Mouse (Mus musculus): Measurements from ENCODE around the gene Rnase13.
"Not testable (repeated sequence)": the region's sequence is repeated elsewhere in the genome, so short reads cannot be mapped to it uniquely, and the experiment has no call there.

Rnase13 gene

DNA sequence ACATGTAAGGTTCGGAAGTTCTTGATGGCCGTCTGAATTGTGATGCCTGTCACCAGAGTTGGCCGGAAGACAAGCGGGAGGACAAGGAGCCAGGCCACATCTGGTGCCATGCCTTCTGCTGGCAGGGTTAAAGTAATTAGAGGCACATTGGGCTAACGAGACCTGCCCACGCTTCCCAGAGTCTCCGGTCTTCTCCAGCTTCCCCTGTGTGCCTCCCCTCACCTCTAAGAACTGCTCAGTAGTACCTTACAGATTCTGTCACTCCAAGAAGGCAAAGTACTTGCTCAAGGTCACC, at the start of gene Rnase13:
Rnase13 (minus strand) TSS at position 203 of the 295 bp plus-strand sequence.
- DNase-seq = peak in 1 of 2 experiments; percentile 67

DNA sequence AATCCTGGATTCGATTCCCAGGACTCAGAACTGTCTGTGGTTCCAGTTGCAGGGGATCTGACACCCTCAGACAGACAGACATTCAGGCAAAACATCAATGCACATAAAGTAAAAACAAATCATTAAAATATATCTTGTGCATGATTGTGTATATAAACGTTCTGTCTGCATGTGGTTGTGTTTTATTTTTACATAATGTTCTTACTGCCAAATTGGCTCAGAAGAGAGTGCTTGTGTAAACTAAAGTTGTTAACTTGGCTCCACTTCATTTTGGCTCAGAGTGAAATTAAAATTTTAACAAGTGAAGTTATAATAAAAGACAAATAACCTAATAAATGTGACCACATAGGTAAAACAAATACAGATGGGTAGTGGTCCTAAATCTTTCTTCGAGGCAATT, 44.8 kb upstream of the Rnase13 start:
- DNase-seq = no peak

DNA sequence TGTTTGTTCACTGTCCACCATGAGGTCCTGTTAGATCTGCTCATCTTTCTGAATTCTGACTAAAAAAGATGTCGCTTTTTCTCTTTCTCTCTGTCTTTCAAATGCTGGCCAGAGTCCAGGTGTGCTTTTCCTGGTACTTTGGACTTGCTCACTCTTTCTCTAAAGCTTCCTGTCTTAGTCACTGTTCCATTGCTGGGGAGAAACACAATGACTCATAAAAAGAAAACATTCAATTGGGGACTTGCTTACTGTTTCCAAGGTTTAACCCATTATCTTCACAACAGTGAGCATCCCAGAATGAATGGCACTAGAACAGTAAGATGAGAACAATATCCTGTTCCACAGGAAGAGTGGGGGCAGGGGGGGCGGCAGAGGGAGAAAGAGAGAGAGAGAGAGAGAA, 37.7 kb upstream of the Rnase13 start:
- DNase-seq = no peak

DNA sequence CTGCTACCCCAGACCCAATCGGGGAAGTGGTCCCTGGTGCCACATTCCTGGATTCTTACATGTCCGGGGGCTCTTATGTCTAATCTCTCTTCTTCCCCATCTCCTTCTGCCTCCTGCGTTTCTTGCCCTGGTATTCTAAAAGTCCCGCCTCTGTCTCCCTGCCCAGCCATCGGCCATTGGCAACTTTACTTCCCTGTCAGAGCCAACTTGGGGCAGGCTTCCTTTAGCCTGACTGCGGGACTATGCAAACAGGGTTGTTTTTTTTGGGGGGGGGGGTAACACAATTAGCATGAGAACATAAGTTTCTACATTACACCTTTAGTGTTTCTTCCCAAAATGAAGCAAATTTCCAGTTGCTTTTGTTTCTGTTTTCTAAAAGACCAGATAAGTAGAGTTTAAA, 20.8 kb upstream of the Rnase13 start:
- no peak for DNase-seq

DNA sequence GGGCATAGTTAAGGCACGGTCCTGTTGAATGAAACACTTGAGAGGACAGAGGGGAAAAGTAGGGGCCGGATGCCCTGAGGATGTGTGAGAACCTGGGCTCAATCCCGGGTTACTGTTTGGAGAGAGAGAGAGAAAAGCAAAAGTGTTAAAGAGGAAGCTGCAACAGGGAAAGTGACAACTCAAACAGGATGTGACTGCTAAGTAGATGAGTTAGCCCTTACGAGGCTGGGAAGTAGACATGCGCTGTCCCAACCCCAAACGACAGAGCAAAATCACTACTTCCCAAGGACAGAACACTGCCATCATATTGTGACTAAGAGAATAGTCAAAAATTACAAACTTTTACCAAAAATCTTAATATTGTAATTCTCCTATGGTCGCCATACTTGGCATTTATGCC, 19.7 kb upstream of the Rnase13 start:
- DNase-seq = no peak

DNA sequence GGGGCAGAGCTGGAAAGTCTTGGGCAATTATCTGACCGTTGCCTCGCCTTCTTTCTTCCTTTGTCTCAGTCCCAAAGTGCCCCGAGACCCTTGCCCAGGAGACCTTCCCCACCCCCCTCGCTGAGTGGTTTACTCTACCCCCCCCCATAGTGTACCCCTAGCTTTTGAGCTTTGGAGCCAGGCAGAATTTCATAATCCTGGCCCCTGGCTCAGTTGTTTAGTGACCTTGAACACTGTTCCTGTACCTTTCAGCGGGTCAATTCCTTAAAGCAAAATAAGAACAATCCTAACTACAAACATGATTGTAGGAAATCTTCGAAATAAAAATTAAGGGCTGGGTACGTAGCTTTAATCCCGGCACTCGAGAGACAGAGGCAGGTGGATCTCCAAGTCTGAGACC, 19.0 kb upstream of the Rnase13 start:
- DNase-seq = no peak

DNA sequence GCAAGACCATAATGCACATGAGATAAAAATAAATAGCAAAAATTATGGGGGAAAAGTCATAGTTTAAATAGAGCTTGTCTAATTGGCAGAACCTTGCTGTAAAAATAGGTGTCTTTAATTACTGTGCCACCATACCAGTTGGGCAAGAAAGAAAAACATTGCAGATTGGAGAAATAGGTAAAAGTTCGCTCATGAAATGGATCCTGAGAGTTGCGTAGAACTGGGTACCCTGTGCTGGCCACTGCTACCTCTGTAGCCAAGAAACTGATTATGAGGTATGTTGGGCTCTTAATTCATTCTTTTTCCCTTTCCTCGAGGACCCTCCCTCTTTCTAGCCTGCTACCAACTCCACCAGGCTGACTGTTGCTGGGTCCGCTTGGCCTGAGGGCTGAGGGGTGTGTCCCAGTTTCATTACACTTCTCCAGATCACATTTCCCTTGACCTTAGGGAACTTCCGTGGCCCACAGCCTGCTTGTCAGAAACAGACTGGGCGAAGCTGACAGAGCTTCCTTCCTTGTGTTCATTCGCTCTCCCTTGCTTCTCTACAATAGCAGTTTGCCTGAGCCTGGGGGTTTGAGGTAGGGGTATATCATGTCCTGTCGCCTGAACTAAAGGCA, 18.5 kb upstream of the Rnase13 start:
- no peak for DNase-seq

DNA sequence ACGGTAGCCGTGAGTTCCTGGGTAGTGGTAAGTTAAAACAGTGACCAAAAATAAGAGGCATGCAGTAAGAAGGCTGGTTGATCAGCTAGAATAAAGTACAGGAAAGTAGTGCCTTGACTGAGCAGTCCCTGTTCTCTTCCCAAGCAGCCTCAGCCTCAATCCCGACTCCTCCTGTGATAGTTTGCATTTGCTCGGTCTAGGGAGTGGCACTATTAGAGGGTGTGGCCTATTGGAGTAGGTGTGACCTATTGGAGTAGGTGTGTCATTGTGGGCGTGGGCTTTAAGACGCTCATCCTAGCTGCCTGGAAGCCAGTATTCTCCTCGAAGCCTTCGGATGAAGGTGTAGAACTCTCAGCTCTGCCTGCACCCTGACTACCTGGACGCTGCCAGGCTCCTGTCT, 16.4 kb upstream of the Rnase13 start:
- DNase-seq = no peak

DNA sequence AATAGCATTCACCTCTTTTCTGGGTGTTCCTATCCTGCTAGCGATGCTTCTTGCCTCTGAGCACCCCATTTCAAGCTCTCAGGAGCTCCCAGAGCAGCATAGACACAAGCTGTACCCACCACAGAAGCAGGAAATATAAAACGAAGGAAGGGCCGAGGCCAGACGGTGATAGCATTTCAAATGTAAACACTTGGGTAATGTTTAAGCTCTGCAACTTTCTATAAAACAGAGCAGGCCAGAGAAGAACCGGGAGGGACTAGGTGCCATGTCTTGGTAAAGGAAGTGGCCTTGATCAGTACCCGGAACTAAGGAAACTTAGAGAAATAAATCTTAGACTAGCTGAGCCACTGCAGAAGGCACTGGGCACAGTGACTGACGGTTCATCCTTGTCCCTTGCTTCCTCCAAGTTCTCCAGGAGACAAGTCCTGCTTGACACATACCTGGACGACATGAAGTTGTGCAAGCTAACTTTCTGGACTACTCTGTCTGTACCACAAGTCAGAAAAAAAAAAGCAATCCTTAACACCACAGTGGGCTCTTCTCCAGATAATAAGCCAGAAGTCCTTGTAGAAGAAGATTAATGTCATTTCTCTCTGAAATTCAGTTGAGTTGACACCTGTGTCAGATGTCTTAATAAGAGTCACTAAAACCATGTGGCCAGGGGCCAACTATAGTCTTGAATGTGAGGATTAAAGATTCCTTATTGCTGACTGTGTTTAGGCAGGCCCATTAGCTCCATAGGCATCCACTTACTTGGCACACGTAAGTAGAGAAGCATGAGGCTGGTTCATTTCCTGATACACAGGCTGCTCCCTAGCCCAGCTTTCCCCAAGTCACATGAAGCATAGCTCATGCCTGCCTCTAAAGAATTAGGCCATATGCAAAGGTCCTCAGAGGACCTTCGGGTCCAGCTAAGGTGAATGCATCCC, 9.8 kb upstream of the Rnase13 start:
- DNase-seq = no peak

DNA sequence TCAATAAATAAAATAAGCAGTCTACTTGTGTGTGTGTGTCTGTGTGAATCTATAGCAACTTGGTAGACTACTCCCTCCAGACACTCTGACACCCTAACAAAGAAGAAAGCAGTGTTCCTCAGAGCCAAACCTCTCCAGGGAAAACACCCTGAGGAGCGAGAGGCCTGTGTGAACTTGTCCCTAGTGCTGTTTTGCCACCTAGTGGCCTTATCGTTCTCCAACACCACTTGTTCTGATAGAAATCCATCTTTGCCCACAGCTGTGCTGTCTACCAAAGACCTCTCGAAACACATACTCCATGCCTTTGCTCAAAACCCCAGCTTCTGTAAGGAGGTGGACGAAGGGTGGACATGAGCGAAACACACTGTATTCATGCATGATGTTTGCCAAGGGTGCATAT, 8.3 kb upstream of the Rnase13 start:
- DNase-seq = peak; percentile 72 to 73

DNA sequence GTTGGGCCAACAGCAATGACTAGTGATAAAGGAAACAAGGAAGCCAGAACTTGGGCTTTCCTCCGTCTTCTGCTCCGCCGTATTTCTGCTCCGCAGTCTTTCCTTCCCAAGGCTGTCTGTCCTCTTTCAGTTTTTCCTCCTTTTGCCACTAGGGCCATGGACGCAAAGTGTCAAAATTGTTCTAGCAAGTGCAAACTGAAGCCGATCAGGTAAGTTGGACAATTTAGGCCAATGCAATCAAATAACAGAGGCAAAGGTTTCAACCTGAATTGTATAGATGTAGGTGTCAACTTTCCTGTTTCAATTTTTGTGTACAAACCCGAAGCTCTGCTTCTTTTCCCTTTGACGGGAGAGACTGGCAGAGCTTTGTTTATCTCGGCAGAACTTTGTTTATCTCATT, 7.4 kb upstream of the Rnase13 start:
- no peak for DNase-seq

DNA sequence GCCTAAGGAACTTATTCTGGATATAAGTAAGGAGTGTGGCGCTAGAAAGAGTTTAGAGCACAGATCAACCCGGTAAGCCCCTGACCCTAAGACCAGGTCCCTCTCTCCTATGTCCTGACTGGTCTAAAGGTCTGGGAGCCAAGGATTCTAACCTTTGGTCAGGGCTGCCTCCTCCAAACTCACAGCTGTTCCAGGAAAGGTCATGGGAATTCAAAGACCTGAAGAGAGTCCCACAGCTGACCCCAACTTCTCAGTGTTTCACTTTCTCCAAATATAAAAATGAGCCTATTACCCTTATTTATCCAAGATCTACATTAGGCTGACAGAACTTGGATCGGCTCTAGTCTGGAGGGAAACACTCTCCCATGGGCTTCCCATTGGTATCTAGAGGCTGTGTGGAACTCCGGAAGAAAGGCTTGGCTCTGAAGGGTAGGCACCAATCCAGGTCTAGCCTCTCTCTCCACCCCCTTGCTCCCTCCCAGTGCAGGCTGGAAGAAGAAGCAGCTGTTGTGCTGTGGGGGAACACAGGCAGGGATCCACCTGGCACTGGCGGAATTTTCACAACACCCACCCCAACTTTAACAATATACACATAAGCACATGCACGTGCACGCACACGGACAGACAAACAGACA, 6.9 kb upstream of the Rnase13 start:
- DNase-seq = peak; percentile 66

DNA sequence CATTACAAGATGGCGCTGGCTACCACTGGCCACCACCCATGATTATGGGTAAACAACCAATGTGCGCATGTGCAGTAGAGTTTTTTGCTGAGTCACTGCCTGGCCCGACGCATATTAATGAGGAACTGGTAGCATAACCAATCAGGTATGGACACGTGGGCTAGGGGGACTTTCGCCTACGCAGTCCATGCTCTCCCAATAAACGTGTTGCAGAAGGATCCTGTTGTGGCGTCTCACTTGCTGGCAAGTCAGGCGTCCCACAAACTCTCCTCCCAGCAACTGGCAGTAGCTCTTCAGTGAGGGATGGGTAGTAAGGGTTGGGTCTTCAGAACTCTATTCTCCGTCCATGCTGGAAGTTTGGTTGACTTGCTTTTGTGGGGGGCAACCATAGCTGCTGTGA, 4.4 kb upstream of the Rnase13 start:
- not testable (repeated sequence) for DNase-seq

DNA sequence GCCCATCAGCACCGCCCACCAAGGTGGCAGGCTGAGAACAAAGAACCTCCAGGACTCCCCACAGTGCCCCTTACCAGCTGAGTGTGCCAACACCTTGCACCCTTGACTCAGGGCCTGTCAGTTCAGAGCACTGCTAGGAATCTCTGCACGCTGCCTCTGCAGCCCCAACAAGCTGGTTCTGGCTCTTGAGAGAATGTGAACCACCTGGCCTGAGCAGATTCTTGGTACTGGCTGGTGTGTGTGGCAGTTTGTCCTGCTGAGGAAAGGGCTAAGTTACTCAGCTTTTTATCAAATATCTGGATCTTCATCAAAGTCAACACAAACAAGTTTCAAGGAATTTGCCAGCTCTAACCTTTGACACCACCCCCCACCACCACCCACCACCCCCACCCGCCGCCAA, 919 bp upstream of the Rnase13 start:
- no peak for DNase-seq

DNA sequence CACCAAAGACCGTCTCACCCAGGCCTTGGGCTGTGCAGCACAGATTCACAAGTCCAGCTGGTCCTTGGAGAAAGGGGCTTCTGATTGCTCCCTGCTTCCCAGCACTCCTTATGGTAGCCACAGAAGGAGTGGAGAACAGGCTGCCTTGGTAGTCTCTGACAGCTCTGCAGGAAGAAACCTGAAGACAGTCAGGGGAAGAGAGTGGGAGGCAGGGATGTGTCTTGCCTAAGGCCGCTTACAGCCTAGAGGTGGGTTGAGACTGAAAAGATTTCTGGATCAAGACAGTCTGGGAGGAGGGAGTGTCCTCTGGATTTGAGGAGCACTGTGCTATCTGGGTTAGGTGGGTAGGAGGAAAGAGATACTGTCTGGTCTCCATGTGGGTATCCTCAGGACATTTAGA, 337 bp upstream of the Rnase13 start:
- no peak for DNase-seq

DNA sequence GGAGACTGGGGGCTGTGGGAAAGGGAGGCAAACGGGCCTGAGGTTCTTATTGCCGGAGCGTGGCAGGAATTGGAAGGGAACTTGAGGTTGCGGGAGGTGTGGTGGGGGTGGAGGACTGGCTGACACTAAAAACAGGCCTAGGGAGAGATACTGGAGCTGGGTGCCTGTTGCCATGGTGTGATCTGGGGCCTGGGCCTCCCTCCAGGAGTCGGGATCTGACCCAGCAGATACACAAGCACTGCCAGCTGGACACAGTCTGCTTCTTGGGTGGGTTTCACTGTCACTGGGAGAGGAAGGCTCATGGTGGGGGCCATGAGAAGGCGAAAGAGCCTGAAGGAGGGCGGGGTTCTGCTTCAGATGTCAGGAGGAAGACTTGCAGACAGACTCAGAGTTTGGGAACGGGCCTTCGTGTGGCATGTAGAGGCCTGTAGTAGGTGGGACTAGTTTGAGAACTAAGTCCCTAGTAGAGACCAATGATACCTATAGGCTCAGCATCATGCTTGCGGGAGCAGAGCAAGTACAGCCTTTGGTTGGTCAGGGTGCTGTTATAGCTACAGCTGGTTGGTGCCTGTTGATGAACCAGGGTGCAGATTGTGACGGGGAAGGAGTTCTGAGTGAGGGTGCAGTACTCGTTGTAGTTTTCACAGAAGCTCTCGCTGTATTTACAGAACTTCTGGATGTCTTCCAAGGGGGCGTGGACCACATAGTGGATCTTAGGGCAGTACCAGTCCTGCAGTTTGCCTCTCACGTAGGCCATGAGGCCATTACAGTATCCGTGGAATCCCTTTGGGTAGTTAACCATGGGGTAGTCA, 608 bp downstream of the Rnase13 start:
- DNase-seq = peak; percentile 56 to 73

DNA sequence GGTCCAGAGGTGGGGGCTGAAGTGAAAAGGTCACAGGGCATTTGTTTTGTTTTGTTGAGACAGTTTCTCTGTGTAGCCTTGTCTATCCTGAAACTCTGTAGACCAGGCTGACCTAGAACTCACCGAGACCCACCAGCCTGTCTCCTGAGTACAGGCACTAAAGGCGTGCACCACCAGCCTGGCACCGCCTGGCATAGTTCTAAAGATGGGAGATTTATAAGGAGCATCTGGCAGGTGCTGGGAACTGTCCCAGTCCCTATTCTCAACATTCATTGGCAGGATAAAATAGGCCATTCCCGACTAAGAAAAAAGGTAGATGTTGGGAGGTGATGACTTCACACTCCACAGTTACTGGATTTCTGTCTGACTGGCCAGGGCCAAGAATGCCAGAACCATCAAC, 3.6 kb downstream of the Rnase13 start:
- no peak for DNase-seq

DNA sequence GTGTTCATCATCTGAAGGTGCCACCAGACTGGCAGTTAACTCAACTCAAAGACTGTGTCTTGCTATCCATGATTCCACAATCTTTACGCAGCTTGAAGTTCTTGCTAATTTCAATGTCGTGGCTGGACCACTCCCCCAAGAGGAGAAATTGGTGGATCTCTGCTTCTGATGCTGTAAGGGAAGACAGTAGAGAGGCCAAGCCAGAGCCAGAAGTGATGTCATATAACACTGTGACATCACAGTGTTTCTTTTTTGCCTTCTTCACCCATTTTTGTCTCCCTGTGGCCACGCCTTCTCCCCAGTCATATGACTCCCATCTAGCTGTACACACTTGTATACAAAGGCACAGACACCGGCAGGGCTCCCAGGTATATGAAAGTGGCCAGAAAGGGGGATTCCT, 4.4 kb downstream of the Rnase13 start, which contains the start of gene Tppp2:
Tppp2 (plus strand) TSS at position 301 of the 400 bp plus-strand sequence.
- DNase-seq = no peak

DNA sequence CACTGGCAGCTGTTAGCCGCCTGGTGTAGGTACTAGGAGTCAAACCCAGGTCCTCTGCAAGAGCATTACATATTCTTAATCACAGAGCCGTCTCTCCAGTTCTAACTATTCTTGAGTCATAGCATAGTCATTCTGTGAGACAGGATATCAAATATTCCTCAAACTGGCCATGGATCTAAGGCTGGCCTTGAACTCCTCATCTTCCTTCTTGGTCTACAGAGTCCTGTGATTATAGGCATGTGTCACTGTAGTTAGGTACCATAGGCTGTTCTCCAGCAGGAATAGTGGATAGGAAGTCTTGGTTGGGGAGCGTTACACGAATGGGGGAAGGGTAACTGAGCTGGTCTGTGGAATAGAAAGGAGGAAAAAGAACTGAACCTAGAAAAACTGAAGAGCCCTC, 6.0 kb downstream of the Rnase13 start:
- DNase-seq = no peak

DNA sequence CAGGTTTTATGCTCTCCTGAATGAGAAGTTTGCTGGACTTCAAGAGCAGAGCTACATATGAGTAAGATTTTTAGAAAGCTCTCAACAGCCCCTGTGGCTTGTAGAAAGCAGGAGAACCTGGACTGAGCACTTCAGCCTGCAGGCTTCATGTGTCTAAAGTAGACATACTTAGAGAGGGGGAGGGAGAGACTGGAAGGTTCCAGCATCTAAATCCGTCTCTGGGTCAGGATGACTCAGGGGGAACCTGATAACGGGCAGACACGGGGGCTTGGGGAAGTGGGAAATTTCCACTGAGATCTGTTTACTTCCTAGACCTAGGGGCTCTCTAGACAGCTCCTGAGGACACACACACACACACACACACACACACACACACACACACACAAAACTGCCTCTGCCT, 7.5 kb downstream of the Rnase13 start:
- no peak for DNase-seq

DNA sequence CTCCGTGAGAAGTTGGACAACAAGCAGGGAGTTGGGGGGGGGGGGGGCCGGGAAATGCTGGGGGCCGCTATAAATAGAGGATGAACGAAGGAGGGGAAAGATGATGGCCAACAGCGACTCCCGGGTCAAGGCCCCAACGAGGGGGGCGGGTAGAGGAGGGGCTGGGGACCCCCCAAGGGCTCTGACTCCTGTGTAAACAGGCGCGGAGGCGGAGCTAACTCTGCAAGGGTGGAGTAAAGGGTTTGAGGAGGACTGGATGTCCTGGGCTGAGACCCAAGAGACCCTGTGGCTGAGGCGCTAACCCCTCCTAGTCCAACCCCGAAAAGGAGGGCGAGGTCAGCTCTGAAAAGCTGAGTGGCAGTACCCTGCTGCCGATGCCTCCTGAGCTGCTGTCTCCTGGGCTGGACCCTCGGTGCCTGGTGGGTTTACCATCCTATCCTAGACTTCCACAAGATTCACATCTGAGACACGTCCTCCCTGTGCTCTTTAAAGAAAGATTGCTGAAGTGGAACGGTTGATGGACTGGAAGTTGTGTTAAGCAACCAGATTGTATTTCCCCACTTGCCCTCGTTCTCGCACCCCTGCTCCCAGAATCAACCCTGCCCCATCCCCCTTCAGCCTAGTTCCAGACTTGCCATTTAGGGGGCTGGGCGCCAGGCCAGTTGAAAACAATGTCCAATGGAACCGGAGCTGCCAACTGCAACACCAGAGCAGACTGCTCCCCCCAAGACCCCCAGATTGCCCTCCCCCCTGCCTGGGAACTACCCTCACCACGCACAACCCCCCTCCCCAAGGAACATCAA, 8.4 kb downstream of the Rnase13 start, which contains the start of gene Ndrg2:
Ndrg2 (minus strand) TSS at position 199 of the 803 bp plus-strand sequence.
- DNase-seq = peak; percentile 76 to 85
